Mouse (Mus musculus) effector memory CD4-positive, alpha-beta T cell, adult 7 months (primary cell): ENCODE data around the gene Olfr672. TPM values are rescaled to one million over a fixed set of nuclear protein-coding genes. Genes with fewer than 3 reads are reported as not detected.

Experiments used
- polyA plus RNA-seq: library from polyadenylated mRNA; unstranded; fragments of 100-300 nt; shearing (Covaris generic); gene quantifications from one replicate; pipeline ENCODE4 v1.2.1, GENCODE M21; 2017

The Olfr672 gene
- polyA plus RNA-seq: not detected

DNA sequence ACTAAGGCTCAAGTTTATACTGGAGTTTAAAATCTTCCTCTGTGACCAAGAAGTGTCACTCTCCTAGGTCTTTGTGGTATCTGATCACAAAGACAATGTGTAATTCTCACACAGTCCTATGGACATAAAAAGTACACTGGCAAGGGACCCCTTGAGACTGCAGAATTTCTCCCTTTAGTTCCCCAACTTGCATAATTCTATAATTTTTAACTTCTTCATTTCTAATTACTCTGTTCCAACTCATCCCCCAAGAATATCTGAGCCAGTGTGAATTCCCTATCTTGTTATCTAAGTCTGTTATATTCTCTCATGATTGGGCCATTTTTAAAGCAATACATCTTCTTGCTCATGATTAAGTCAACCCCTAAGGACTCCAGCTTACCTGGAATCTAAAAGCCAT, at the start of gene Olfr672:
Gene Olfr672, minus strand, starts transcription at position 101 of the 400 bp plus-strand sequence.

DNA sequence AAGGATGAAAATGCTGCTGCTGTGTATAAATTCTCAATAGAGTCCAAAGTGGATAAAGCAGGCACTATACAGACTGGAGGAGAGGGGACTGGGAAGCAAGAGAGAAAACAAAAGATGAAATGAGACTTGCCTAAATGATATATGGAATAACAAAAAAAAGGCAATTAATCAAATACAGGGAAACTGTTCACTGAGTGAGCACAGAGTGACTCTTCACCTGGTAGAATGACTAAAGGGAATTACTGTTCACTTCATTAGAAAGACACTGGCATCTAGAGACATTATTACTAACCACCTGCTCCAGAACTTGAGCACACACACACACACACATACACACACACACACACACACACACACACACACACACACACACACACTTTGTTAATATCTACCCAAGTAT, 30.6 kb upstream of the Olfr672 start, which contains the start of gene Olfr676:
Gene Olfr676, plus strand, starts transcription at position 301 of the 400 bp plus-strand sequence.

DNA sequence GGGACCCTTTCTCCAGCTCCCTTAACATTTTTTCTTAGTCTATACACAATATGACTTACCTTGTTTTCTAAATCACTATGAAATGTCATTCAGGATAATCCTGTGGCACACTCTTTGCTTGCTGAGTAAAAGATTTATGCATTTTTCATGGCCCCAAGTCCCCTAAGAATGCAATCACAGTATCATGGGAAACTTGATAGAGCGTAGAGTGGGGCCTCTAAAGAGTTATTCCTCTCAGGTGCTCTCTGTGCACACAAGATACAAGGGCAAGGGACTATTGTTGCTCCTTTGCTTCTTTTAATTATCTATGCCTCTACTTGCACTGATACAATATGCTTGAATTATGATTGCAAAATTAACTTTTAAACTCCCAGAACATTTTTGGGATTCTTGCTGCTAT, 26.5 kb upstream of the Olfr672 start, which contains the start of gene Olfr675:
Gene Olfr675, minus strand, starts transcription at position 101 of the 400 bp plus-strand sequence.

DNA sequence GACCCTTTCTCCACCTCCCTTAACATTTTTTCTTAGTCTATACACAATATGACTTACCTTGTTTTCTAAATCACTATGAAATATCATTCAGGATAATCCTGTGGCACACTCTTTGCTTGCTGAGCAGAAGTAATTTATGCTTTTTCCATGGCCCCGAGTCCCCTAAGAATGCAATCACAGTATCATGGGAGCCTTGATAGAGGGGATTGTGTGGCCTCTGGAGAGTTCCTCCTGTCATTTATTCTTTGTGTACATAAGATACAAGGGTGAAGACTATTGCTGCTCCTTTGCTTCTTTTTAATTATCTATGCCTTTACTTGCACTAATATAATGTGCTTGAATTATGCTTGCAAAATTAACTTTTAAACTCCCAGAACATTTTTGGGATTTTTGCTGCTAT, 22.8 kb downstream of the Olfr672 start, which contains the start of gene Olfr671:
Gene Olfr671, minus strand, starts transcription at position 101 of the 400 bp plus-strand sequence.

DNA sequence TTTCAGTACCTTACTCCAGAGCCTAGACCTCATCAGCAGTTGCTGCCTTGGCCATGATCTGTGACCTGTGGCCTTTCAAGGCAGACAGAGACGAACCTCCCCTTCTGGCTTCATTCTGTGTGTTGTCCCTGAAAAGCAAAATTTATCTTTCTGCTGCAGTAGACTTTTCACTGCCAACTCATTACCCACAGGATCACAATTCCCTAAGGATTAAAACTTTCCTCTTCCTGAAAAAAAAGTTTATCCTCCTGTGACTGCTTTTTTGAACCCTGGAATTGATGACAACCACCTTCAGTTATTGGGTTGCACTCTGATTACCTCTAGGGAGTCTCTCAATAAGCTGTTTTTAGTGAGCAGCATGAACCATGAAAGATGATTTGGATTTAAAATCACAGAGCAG, 39.3 kb downstream of the Olfr672 start, which contains the start of gene Olfr670:
Gene Olfr670, minus strand, starts transcription at position 101 of the 400 bp plus-strand sequence.

Other genes with a start within 250 kb of the Olfr672 start
- not detected for gene Usp17le, start 224.6 kb downstream of the Olfr672 start, polyA plus RNA-seq
- gene Usp17lb, start 159.4 kb downstream of the Olfr672 start, polyA plus RNA-seq: not detected
- gene Usp17la, start 145.0 kb downstream of the Olfr672 start, polyA plus RNA-seq: not detected
- gene Olfr665, start 124.0 kb downstream of the Olfr672 start, polyA plus RNA-seq: not detected
- gene Olfr666, start 106.1 kb downstream of the Olfr672 start, polyA plus RNA-seq: not detected
- not detected for gene Olfr667, start 80.5 kb downstream of the Olfr672 start, polyA plus RNA-seq
- not detected for gene Olfr668, start 74.0 kb downstream of the Olfr672 start, polyA plus RNA-seq
- gene Olfr669, start 67.8 kb downstream of the Olfr672 start, polyA plus RNA-seq: not detected
- not detected for gene Olfr670, start 39.4 kb downstream of the Olfr672 start, polyA plus RNA-seq
- 0.34 TPM for gene Olfr671, start 22.9 kb downstream of the Olfr672 start, polyA plus RNA-seq
- gene Olfr675, start 26.4 kb upstream of the Olfr672 start, polyA plus RNA-seq: not detected
- not detected for gene Olfr676, start 30.7 kb upstream of the Olfr672 start, polyA plus RNA-seq
- gene Olfr677, start 49.3 kb upstream of the Olfr672 start, polyA plus RNA-seq: not detected
- not detected for gene Olfr678, start 62.4 kb upstream of the Olfr672 start, polyA plus RNA-seq
- not detected for gene Olfr679, start 79.2 kb upstream of the Olfr672 start, polyA plus RNA-seq
- not detected for gene Olfr680-ps1, start 90.8 kb upstream of the Olfr672 start, polyA plus RNA-seq
- not detected for gene Olfr681, start 114.8 kb upstream of the Olfr672 start, polyA plus RNA-seq
- gene Olfr683, start 145.0 kb upstream of the Olfr672 start, polyA plus RNA-seq: not detected
- gene Olfr684, start 161.6 kb upstream of the Olfr672 start, polyA plus RNA-seq: 0.12 TPM
- not detected for gene Olfr685, start 184.0 kb upstream of the Olfr672 start, polyA plus RNA-seq
- not detected for gene Olfr686, start 205.5 kb upstream of the Olfr672 start, polyA plus RNA-seq